Mouse (Mus musculus) 3T3-L1 (cell line): ENCODE measurements around the gene Gm21954.

ENCODE experiments used
- DNase-seq: peaks from one replicate; pipeline ENCODE4 v3.0.0-alpha.2; 2015; ENCODE audit warnings: low read depth, low spot score

Gene Gm21954

GRCm38 (mm10) chr3:55419334-55419733 is 52.7 kb downstream of the Gm21954 start:
- DNase-seq, result no peak

DNA sequence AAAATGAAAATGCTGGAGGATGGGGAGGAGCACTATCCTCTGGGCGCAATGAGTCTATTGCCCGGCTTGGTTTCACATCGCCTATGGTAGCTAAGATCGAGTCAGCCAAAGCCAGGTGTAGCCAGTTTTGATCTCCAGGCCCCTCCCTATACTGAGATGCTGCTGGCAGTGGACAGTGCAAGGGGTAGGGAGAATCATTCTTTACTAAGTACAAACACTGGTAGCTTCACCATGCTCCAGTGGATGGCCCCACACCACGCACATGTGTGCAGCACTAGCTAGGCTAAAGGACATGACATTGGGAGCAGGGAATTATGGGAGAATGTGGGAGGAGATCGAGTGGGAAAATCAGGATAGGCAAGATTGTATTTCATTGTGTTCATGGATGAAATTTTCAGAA is 53.2 kb downstream of the Gm21954 start:
- DNase-seq, result no peak

GRCm38 (mm10) chr3:55415527-55415950 is 56.5 kb downstream of the Gm21954 start:
- no peak for DNase-seq
